In the genomic region with DNA sequence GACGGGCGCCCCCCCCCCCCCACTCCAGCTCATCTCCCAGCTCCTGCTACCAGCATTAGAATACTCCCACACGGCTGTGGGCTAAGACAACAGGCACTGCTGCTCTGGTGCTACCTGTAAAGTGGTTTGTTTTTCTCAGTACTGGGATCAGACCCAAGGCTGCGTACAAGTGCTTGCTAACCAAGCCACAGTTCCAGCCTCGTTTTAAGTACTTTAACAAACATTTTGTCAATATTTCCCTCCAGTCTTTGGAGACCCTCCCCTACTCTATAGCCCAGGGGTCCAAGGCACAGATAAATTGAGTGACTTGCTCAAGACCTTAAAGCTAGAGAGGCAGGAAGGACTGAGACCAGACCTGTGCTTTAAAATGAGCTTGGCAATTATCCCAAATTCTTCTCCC, we compare ENCODE assay signal across 23 mouse cellular contexts. TPM values are rescaled to one million over a fixed set of nuclear protein-coding genes. Genes with fewer than 3 reads are reported as not detected.
DNase-seq lines count a peak whose midpoint lies in the region; ATAC-seq and TF ChIP-seq lines count a peak whose summit lies in the region.
"Had no signal": no experiment of that assay in that cellular context is flagged by ENCODE, and none has a peak within 500 bp of the region (broad histone marks: within the 10 kb centered on the region; RNA-seq: fewer than 3 reads in every experiment).

No protein-coding gene starts in this region.

- TF ChIP-seq CTCF in stomach, postnatal 0 days (IDR thresholded peaks at IDR 0.05; ENCODE audit: low read depth), result no peak
- TF ChIP-seq CTCF in lung, postnatal 0 days (IDR thresholded peaks at IDR 0.05), result no peak

- peak overlapping the region; percentile 60; the same call in 1 of the 2 replicates for H3K27ac ChIP-seq in kidney, embryonic 16.5 days (ENCODE audit: low read length)
- no peak overlapping the region for H3K27ac ChIP-seq in stomach, embryonic 14.5 days (ENCODE audit: low read length)
- no peak overlapping the region for H3K27ac ChIP-seq in stomach, postnatal 0 days (replicated peaks)
- H3K27ac ChIP-seq in lung, postnatal 0 days (ENCODE audit: low read length), result peak overlapping the region; percentile 87
- H3K27ac ChIP-seq: embryonic facial prominence, embryonic 12.5 days; heart, embryonic 15.5 days; hindbrain, embryonic 15.5 days; limb, embryonic 12.5 days; liver, embryonic 13.5 days; macrophage had no signal

- ATAC-seq in kidney, embryonic 16.5 days (ENCODE audit: low FRiP score, low TSS enrichment), result no peak
- ATAC-seq in stomach, embryonic 14.5 days (ENCODE audit: insufficient number of reproducible peaks, insufficient read depth, low FRiP score, low read depth), result no peak
- no peak for ATAC-seq in stomach, postnatal 0 days (ENCODE audit: low FRiP score, low TSS enrichment)
- peak; percentile 55 for ATAC-seq in lung, postnatal 0 days
- ATAC-seq: forebrain, embryonic 14.5 days had no signal

- no peaks in the 10 kb centered on the region for H3K36me3 ChIP-seq in kidney, embryonic 16.5 days (ENCODE audit: insufficient read depth, low read length)
- no peaks in the 10 kb centered on the region for H3K36me3 ChIP-seq in stomach, embryonic 14.5 days (ENCODE audit: control insufficient read depth, insufficient read depth, low read length)
- no peaks in the 10 kb centered on the region for H3K36me3 ChIP-seq in stomach, postnatal 0 days (ENCODE audit: control insufficient read depth, insufficient read depth, low read length)
- no peaks in the 10 kb centered on the region for H3K36me3 ChIP-seq in lung, postnatal 0 days (ENCODE audit: insufficient read depth, low read length)
- H3K36me3 ChIP-seq: embryonic facial prominence, embryonic 12.5 days; heart, embryonic 15.5 days; hindbrain, embryonic 15.5 days; limb, embryonic 12.5 days; liver, embryonic 13.5 days had no signal

- H3K9ac ChIP-seq in kidney, embryonic 16.5 days (replicated peaks; ENCODE audit: low read length), result peak overlapping the region; percentile 60
- no peak overlapping the region for H3K9ac ChIP-seq in stomach, embryonic 14.5 days (replicated peaks; ENCODE audit: low read depth, low read length)
- H3K9ac ChIP-seq in stomach, postnatal 0 days (ENCODE audit: low read length), result no peak overlapping the region
- H3K9ac ChIP-seq in lung, postnatal 0 days (replicated peaks; ENCODE audit: low read depth), result 0 out of 2 replicates have a peak overlapping the region, but pooled peaks have one; percentile 44
- H3K9ac ChIP-seq: hindbrain, embryonic 15.5 days; liver, embryonic 13.5 days had no signal

- peaks cover 23% of the 10 kb centered on the region for H3K4me1 ChIP-seq in kidney, embryonic 16.5 days (ENCODE audit: insufficient read depth, low read length)
- H3K4me1 ChIP-seq in stomach, embryonic 14.5 days (ENCODE audit: control insufficient read depth, insufficient read depth, low read length), result peaks cover 10% of the 10 kb centered on the region; the same call in 1 of the 2 replicates
- H3K4me1 ChIP-seq in stomach, postnatal 0 days (replicated peaks; ENCODE audit: control insufficient read depth, insufficient read depth), result 0 out of 2 replicates have a peak, but pooled peaks cover 5% of the 10 kb centered on the region
- H3K4me1 ChIP-seq in lung, postnatal 0 days (ENCODE audit: insufficient read depth, low read depth, low read length), result no peaks in the 10 kb centered on the region; the same call in 1 of the 2 replicates

- no peaks in the 10 kb centered on the region for H3K9me3 ChIP-seq in kidney, embryonic 16.5 days (ENCODE audit: low read length)
- H3K9me3 ChIP-seq in stomach, embryonic 14.5 days (ENCODE audit: control insufficient read depth, low read depth, low read length), result no peaks in the 10 kb centered on the region
- H3K9me3 ChIP-seq in stomach, postnatal 0 days (ENCODE audit: control insufficient read depth, low read length), result no peaks in the 10 kb centered on the region
- H3K9me3 ChIP-seq in lung, postnatal 0 days (ENCODE audit: low read length), result no peaks in the 10 kb centered on the region
- H3K9me3 ChIP-seq: embryonic facial prominence, embryonic 12.5 days; heart, embryonic 15.5 days; hindbrain, embryonic 15.5 days; limb, embryonic 12.5 days; liver, embryonic 13.5 days had no signal

- H3K27me3 ChIP-seq in kidney, embryonic 16.5 days (ENCODE audit: insufficient read depth, low read length), result no peaks in the 10 kb centered on the region
- H3K27me3 ChIP-seq in stomach, embryonic 14.5 days (ENCODE audit: control insufficient read depth, insufficient read depth, low read length), result no peaks in the 10 kb centered on the region
- no peaks in the 10 kb centered on the region for H3K27me3 ChIP-seq in stomach, postnatal 0 days (ENCODE audit: control insufficient read depth, insufficient read depth, low read length)
- no peaks in the 10 kb centered on the region for H3K27me3 ChIP-seq in lung, postnatal 0 days (replicated peaks; ENCODE audit: insufficient read depth, low read length)
- H3K27me3 ChIP-seq: embryonic facial prominence, embryonic 12.5 days; hindbrain, embryonic 15.5 days had no signal

- WGBS in kidney, embryonic 16.5 days, result 48% methylated on average over 4 of the region's 5 CpGs
- 71% methylated on average over 4 of the region's 5 CpGs for WGBS in stomach, embryonic 14.5 days
- 64% methylated on average over 5 of the region's 5 CpGs for WGBS in stomach, postnatal 0 days
- WGBS in lung, postnatal 0 days, result 50% methylated on average over 3 of the region's 5 CpGs

- peak overlapping the region; percentile 58 for H3K4me2 ChIP-seq in kidney, embryonic 16.5 days (replicated peaks; ENCODE audit: low read depth, low read length)
- H3K4me2 ChIP-seq in stomach, embryonic 14.5 days (replicated peaks; ENCODE audit: low read depth, low read length), result peak overlapping the region; percentile 18; the same call in 1 of the 2 replicates
- no peak overlapping the region for H3K4me2 ChIP-seq in stomach, postnatal 0 days (replicated peaks; ENCODE audit: low read depth)
- H3K4me2 ChIP-seq in lung, postnatal 0 days (replicated peaks; ENCODE audit: low read depth, low read length), result peak overlapping the region; percentile 71
- H3K4me2 ChIP-seq: midbrain, embryonic 11.5 days had no signal

- no peak for TF ChIP-seq EP300 in stomach, postnatal 0 days (optimal IDR thresholded peaks at IDR 0.05)
- no peak for TF ChIP-seq EP300 in lung, postnatal 0 days (IDR thresholded peaks at IDR 0.05)

- peak overlapping the region; percentile 45 for H3K4me3 ChIP-seq in kidney, embryonic 16.5 days (ENCODE audit: low read length)
- H3K4me3 ChIP-seq in stomach, embryonic 14.5 days (ENCODE audit: low read depth, low read length), result no peak overlapping the region; the same call in 1 of the 2 replicates
- no peak overlapping the region for H3K4me3 ChIP-seq in stomach, postnatal 0 days (ENCODE audit: low read depth, low read length)
- H3K4me3 ChIP-seq in lung, postnatal 0 days (ENCODE audit: low read depth, low read length), result peak overlapping the region; percentile 37
- H3K4me3 ChIP-seq: erythroblast, embryonic 14.5 days had no signal

- DNase-seq in kidney, postnatal 25 days, result no peak
- no peak for DNase-seq in stomach, postnatal 0 days (ENCODE audit: low spot score)
- peak; percentile 70 for DNase-seq in lung, postnatal 0 days (ENCODE audit: low spot score)
- no peak for DNase-seq in frontal cortex, postnatal 36 days (ENCODE audit: low spot score in 2 of 2)
- DNase-seq in cerebellum, postnatal 36 days, result no peak
- DNase-seq: adrenal gland, adult 2 months; cerebellum, adult 9-11 months; gastrocnemius, postnatal 36 days; heart, postnatal 4 days; kidney, adult 11 months; liver, embryonic 13.5 days; retina, postnatal 1 day had no signal

RNA-seq across cellular contexts. Expression of gene Traf1, which starts 1.1 kb away (rescaled TPM):
- 30.3 and 33.2 TPM in 2 replicates for polyA plus RNA-seq in kidney, embryonic 16.5 days (2015; fragmentation: Nextera tagmentation; extraction: Ambion mirVana)
- 3.7 and 4.3 TPM in 2 replicates for polyA plus RNA-seq in stomach, embryonic 14.5 days (2014; fragmentation: Nextera tagmentation; extraction: Ambion mirVana)
- polyA plus RNA-seq in stomach, postnatal 0 days (2015; fragmentation: Nextera tagmentation; extraction: Ambion mirVana), result 1.7 and 2.2 TPM in 2 replicates
- 61.4 and 67.0 TPM in 2 replicates for polyA plus RNA-seq in lung, postnatal 0 days (2015; fragmentation: Nextera tagmentation; extraction: Ambion mirVana)
- polyA plus RNA-seq: erythroblast, embryonic 14.5 days; neural tube, embryonic 11.5 days had no signal

RNA-seq across cellular contexts. Expression of gene Phf19, which starts 46.6 kb away (rescaled TPM):
- polyA plus RNA-seq in kidney, embryonic 16.5 days (2015; fragmentation: Nextera tagmentation; extraction: Ambion mirVana), result 21.4 and 22.2 TPM in 2 replicates
- 8.2 and 11.9 TPM in 2 replicates for polyA plus RNA-seq in stomach, embryonic 14.5 days (2014; fragmentation: Nextera tagmentation; extraction: Ambion mirVana)
- polyA plus RNA-seq in stomach, postnatal 0 days (2015; fragmentation: Nextera tagmentation; extraction: Ambion mirVana), result 3.5 and 3.7 TPM in 2 replicates
- 1.3 and 1.6 TPM in 2 replicates for polyA plus RNA-seq in lung, postnatal 0 days (2015; fragmentation: Nextera tagmentation; extraction: Ambion mirVana)

Comparison
In these comparisons a context has a peak if more than half of its experiments do, and no peak if none do; other contexts are left out.
1. H3K27ac ChIP-seq: peak in kidney, embryonic 16.5 days (single experiment) and lung, postnatal 0 days (single experiment); none in stomach, embryonic 14.5 days (single experiment) and stomach, postnatal 0 days (single experiment).
2. H3K4me3 ChIP-seq: peak in kidney, embryonic 16.5 days (single experiment) and lung, postnatal 0 days (single experiment); none in stomach, embryonic 14.5 days (single experiment) and stomach, postnatal 0 days (single experiment).
3. H3K9ac ChIP-seq: peak in kidney, embryonic 16.5 days (single experiment) and lung, postnatal 0 days (single experiment); none in stomach, embryonic 14.5 days (single experiment) and stomach, postnatal 0 days (single experiment).